Mouse (Mus musculus): Measurements from ENCODE around the gene Cd2.

Cd2 gene

DNA sequence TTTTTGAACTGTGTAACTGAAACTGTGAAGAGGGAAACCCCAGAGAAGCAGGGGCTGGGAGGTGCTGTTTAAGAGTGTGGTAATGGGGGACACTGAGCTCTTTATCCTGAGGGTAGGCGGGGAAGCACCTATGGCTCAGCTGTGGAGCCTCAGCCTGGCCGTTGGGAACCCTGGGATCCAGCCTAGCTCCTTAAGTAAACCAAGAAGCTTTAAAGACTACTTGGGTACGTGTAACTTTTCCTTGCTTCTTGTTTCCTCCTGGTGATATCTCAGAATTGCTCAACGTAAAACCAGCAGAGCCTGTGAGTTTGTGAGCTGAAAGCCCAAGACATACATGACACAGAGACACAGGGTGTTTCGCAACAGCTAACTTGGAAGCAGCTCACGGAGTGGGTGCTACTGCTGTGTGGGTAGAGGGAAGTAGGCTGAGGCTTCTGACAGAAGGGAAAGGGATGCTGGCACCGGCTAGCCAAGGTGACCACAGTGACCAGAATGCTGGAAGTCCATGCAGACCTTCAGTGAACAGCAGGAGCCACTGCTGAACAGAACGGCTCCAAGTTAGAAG is 5.9 kb upstream of the Cd2 start:
- peak; percentile 53 for DNase-seq (ENCODE audit: low read depth)

DNA sequence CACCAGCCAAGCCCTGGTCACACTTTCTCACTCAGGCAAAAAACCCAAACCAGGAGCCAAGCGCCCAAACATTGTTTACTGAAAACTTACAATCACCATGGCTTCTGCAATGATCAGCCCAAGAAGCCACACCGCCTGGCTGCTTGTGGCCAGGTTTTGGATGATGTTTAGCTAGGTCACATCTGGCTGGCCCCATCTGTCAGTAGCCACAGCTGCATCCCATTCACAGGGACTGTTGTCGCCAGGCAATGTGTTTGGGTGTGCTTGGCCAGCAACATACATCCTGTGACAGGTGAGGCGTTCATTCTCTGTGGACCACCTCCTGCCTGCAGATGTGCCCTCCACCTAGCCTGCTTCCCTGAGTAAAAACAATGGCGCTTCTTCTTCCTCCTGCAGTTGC is 4.9 kb upstream of the Cd2 start:
- DNase-seq (ENCODE audit: low read depth): no peak

DNA sequence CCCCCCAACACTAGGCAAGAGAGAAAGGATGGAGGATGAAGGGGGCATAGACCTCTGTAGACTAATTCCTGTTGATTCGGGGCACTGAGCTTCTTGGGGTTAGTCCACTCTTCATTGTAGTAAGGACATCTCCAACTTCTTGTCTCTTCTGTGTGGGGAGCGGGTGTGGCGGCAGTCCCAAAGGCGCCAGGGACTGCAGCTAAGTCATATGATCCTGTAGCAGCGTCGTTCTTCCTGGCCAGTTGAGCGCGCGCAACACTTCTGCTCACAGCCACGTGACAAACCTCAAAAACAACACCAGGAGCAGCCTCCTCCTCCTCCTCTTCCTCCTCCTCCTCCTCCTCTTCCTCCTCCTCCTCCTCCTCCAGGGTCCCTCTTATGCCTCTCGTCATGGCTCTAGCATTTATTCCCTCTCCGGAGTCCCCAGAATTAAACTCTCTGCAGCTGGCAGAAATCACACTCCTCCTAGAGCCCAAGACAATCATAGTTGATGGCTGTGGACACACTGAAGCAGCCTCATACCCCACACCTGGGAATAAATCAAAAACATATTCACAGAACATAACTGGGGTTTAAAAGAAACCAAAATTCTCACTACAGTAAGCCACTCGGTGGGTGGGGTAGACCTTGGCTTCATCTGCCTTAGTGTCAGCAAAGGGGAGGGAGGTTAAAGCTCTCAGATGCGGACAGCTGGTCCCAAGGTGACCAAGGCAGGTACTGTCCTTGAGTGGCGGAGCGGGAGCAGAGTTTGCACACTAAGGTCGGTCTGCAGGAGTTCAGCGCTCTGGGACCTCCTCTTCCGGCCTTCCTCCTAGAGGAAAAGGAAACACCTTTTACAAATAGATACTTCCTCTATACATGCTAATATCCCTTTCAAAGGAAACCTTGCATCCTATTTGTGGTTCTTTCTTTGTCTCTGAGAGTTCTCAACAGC is 3.1 kb upstream of the Cd2 start:
- DNase-seq (ENCODE audit: low read depth): no peak

DNA sequence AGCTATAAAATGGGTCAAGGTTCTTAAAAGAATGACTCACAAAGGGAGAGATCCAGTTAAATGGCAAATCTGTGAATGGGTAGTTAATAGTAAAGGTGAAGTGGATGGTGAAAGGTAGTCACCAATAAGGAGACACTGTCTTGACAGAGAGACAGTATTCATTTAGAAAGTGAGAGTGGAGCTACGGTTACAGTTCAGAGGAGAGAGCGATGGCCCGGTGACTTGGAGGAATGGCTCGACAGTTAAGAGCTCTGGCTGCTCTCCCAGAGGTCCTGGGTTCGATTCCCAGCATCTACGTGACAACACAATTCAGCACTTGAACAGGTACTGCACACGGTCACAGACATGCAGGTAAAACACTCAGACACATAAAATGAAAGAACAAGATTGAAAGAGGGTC is 2.3 kb upstream of the Cd2 start:
- no peak for DNase-seq (ENCODE audit: low read depth)

DNA sequence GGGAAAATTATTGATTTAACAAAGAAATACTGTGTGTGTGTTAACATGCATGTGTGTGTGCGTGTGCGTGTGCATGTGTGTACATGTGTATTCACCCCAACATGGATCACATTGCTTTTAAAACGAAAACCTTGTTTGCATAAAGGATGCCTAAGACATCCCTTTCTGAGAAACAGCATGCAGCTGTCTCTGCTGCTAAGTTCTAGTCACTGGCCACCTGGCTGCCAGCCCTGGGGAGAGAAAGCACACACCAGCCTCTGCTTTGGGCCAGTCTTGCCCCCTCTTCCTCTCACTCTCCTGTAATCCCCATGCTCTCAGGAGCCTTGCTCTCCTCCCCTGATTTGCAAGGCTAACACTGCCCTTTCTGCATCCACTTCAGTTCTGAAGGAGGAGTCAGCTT is 1.7 kb upstream of the Cd2 start:
- DNase-seq (ENCODE audit: low read depth): no peak

DNA sequence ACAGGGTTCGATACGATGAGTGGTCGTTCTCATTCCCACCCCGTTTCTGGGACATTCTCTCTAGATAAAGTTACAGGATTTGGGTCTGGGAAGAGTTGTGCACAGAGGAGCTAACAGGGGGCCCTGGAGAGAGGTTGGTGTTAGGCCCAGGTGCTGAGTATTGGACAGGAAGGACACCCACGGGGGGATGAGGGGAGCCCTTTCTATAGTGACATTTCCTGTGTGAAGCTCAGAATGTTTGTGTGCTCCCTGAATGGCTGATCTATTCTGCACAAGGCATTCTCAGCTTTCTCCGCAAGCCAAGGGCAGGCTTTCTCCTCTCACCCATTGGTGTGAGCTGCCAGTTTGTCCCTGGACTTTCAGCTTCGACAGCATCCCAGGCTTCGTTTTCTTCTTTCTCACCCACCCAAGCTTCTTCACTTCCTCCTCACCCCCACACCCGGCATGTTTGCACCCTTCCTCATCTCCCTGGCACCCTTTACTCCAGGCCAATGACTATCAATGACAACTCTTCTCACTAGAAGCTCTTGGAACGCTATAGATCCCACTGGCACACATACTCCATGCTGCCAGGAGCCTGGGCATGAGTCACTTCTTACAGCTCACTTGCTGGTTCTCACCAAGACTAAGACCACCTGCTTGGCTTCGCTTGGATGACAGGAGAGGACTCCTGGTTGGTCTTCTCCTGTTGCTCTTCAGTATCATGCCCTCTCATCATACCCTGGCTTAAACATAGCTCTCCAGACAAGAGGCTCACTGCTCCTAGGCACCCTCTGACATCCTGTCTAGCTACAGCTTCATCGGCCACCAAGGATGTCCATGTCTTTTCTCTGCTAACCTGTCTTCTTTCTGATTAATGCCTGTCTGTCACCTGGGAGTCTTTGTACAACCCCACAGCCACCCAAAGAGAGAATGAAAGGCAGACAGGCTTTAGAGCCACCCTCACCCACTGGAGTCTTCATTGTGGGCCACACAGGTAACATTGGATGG is 1.1 kb downstream of the Cd2 start:
- no peak for DNase-seq (ENCODE audit: low read depth)

DNA sequence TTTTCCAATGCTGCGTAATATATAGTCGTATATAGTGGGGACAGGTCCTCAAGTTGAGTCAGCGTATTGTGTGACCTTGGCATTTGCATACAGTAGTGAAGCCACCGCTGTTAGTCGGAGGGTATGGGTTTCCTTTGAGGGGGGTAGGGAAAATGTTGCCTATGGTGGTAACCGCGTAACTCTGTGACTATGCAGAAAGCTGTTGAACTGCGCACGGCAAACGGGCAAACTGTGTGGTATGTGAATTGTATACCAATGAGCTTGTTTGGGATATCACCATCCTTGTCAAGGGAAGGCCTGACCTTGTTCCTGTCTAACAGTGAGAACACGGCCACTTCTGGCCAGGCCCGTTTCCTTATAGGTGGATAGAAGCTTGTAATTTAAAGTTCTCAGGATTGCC is 1.9 kb downstream of the Cd2 start:
- DNase-seq (ENCODE audit: low read depth): no peak

DNA sequence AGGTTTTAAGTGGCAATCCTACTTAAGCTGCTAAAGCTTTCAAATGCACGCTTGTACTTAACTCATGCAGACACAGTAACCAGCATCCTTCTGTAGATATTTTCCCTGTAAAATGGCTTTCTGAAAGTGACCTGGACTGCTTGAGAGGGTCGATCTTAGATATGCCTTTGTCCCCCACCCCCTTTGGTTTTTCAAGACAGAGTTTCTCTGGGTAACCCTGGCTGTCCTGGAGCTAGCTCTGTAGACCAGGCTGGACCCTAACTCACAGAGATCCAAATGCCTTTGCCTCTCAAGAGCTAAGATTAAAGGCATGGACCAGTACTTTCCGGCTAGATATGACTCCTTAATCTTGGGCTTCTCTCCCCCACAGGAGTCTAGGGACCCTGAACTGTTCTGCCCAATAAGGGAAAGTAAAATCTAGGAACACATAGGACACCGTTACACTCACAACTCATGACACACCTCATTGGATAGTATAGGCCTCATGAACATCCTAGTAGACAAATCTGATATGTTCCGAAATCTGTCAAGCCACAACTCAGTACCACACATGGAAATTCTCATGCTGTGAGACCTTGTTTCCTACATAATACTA is 2.6 kb downstream of the Cd2 start:
- no peak for DNase-seq (ENCODE audit: low read depth)

DNA sequence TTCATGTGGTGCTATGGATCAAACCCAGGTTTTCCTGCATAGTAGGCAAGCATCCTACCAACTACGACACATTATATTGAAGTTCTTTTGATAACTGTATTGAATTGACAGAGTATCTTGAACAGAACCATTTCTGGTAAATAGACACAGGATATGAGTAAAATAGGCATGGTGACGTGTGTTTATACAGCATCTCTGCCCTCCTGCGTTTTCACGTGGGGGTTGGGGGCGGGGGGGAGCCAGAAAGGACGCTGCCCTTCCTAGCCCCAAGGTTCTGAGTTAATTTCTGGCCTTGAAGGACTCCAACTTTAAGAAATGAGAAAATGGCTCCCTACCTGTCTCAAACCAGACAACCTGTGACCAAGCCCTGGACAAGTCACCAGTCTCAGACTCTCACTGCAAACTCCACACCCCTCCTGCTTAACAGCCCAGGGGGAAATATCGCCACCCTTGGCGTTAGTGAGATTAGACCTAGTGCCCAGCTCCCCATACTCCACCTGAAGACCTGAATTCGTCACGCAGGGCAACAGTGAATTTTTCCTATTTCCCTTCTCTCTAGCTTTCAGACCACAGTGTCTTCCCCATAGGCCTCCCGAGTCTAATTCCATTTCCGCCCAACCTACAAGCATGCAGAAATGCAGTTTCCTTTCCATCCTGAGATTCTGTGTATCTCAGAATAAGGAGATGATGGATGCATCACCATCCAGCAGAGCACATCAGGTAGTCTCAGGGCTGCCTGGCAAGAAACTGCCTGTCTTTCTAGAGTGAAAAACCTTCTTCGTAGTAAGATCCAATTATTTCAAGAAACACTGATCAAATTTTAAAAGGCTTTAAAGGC is 3.7 kb downstream of the Cd2 start:
- DNase-seq (ENCODE audit: low read depth): no peak

DNA sequence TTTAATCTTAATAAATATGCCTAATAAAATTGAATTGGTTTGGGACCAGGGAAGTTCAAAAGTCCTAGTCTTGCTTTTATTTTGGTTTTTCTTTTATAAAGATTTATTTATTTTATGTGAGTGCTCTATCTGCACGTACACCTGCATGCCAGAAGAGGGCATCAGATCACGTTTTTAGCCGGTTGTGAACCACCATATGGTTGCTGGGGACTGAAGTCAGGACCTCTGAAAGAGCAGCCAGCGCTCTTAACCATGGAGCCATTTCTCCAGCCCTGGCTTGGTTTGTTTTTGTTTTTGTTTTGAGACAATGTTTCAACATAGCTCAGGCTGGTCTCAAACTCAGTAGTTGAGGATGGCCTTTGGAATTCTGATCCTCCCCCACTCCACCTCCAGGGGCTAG is 4.3 kb downstream of the Cd2 start:
- DNase-seq (ENCODE audit: low read depth): no peak

DNA sequence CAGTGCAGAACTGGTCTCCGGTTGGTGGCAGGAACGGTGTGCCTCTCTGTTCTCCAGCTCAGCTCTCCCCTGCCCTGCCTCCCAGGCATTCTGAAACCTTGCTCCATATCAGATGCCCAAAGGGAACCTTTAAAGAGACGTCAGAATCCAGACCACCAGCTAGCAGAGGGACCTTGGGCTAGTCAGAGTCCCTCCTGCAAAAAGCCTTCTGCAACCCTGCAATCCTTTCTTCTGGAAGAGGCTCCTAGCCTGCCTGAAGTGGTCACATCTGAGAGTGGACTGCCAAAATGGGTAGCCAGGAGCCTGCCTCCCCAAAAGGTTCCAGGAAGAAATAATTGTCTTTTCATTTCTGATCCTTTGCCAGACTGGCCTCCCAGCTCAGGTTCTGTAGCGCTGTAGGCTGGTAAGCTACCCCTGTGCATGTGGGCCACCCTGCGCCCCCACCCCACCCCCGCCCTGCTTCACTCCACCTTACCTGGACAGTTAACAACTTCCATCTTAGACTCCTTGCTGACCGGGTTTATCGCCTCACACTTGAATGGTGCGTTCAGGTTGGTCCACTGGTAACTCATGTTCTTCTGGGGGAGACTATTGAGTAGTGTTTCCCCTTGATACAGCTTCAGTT is 5.1 kb downstream of the Cd2 start:
- no peak for DNase-seq (ENCODE audit: low read depth)

DNA sequence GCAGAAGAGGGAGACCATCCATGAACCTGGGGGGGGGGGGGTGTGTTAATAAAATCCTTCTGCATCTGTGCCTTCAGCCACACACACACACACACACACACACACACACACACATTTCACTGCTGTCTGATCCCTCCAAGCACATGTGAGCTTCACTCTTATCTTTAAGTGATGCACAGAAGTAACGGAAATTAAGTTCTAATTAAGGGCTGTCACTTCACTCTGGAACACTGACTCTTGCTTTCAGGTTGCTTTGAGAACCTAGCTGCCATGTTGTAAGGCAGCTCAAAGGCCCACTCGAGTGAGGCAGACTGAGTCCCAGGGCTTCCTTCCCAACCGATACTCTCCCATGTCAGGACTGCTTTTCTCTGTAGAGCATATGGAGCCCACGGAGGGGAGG is 5.9 kb downstream of the Cd2 start:
- no peak for DNase-seq (ENCODE audit: low read depth)

DNA sequence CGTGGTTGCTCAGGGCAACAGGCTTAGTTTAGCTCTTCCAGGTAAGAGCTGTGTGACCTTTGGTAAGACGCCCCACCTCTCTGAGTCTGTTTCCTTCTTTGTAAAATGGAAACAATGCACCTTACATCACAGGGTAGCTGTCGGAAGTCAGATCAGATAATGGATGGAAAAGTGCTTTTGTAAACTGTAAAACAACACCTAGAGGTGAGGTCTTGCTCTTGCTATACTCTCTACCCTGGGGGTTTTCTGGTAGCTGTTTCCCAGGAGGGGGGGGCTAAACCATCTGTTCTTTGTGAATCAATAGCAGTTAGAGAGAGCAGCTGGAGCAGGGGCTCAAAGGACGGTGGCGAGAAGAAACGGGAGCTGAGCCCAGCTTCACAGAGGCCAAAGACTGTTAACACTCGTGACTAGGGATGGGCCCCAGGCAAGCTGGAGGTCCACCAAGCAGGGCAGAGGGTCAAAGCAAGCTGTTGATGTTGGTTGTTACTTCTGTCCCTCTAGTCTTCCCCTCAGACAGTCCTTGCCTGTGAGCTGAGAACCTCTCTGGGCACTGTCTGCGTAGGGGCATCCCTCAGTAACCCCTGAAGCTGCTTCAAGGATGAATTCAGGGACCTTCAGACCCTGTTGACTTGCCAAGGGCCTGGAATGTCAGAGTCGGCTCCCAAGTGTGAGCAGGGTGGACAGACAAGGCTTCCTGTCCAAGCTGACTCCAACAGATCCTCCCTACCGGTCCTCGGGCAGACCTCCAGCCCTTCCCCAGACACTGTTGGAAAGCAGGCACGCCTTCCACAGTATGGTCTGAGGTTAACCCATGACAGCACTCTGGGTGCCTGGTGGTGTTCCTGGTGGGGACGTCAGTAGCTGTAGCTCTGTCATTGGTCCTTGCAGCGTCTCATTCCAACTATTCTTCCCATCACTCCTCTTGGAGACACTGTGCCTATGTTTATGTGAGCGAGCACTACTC is 7.1 kb downstream of the Cd2 start:
- DNase-seq (ENCODE audit: low read depth): no peak

DNA sequence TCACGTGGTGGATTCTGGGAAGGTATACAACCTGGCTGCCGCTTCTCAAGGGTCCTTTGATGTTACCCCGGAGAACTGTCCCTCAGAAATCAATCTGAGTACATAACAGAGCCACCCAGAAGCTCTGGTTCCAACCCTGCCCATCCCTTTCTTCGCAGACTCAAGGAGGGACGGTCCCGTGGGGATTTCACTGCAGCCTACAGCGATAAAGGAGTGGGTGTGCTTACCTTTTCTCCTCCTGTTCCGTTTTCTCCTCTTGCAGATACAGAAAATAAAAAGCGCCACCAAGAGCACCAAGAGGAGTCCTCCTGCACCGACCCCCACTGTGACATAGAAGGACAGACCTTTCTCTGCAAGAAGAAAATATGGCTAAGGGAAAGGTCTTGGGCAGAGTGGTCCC is 8.2 kb downstream of the Cd2 start:
- DNase-seq (ENCODE audit: low read depth): no peak

DNA sequence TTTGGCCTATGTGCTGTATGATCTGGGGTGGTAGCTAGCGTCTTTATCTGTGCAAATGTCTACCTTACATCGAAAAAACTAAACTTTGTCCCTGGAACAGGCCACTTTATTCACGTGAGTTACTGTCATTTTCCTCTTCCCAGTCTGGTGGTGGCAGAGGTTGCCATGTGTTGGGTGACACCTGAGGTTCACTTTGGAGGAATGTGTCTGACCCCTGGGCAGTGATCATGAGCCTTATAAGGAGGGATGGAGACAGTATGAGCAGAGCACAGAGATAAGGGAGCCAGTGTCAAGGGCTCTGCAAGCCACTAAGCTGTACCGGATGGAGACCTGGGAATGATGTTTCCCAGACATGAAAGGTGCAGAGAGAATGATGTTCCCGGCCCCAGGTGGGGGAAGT is 9.3 kb downstream of the Cd2 start:
- no peak for DNase-seq (ENCODE audit: low read depth)

DNA sequence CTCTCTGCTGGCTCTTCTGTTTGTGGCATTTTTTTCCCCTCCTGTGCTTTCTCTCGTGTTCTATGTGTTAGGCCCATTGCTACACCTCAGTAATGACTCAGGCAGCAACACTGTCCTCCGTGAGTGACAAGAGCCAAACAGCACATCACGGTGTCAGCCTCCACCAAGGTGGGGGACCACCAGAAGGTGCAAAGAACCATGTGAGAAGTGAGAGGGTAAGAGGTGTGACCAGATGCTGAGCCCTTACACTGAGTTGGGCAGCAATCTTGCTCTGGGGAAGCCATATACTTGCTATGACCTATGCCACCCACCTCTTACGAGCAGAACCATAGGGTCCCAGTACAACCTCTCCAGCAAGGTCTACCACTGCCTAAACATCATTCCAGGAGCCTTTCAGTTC is 9.9 kb downstream of the Cd2 start:
- no peak for DNase-seq (ENCODE audit: low read depth)

DNA sequence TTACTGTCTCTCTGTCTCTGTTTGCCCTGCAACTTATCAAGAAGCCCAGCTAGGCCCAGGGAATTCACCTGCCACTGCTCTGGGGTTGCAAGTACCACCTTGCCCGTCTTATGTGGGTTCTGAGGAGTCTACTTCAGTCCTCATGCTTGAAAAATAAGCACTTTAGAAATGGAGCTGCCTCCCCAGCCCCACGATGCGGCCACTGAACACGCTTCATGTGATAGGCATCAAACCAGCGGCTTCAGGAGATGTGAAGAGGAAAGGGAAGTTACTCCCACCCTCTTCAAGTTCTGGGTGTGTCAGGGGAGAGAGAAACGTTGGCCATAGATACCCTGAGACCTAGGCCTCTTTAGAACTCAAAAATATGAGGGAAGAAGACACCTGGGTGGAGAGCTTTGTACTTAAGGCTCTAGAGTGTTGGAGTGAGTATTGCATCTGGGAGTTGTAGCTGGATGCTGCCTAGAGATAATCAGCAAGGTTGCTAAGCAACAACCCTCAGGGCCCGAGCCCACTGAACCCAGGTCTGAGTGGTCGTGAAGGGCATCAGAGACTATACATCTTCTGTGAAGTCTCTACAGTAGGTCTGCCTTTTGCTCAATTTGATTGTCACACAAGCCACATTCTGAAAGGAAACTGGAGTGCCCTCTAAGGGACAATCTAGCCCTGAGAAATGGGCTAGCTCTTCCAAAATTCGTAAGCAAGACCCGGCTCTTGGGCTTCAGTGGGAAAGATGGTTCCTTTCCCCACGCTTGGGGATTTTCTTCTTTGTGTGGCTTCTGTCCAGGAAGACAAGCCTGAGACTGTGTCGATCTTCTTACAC is 11.0 kb downstream of the Cd2 start:
- DNase-seq (ENCODE audit: low read depth): no peak

DNA sequence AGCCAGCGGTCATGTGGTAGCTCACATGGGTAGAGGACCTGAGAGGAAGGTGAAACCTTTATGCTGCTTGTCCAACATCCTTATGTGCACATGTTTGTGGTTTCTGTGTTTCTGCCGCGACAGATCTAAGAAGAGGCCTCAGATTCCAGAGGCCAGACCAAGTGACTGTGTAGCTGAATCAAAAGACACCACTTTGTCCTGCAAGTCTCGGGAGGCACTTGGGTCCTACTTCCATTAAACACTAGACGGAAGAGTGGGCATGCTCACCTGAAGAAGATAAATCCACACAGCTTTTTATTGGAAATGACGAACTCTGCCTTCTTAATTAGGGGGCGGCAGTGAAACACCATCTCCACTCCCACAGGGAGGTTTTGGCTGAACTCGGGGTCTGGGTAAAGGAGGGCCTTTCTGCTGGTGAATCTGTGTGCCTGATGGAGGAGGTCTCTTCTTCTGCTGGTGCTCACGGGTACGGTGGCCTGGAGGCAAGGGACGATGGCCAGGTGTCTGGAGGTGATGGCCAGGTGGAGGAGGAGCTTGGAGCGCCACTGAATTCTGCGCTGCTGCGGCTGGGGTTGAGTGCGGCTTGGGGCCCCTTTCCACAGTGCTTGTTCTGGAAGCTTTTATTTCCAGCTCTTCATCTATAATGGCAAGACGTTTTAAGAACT is 12.0 kb downstream of the Cd2 start:
- no peak for DNase-seq (ENCODE audit: low read depth)

Data from NIH3T3 (cell line).